Mouse (Mus musculus) neutrophil, adult 59 days (primary cell): ENCODE measurements around the gene Celf6. TPM values are rescaled to one million over a fixed set of nuclear protein-coding genes. Genes with fewer than 3 reads are reported as not detected.

Experiments
- total RNA-seq, 2 experiments: library from RNA; stranded (reverse); gene quantifications; 1 replicate in 1 of 2; 2 replicates in 1 of 2; pipeline ENCODE4 v1.2.4; 2023

The Celf6 gene
- not detected for total RNA-seq

GRCm38 (mm10) chr9:59577844-59578504 is at the start of gene Celf6:
Celf6 (plus strand) TSS chr9:59577917.

DNA sequence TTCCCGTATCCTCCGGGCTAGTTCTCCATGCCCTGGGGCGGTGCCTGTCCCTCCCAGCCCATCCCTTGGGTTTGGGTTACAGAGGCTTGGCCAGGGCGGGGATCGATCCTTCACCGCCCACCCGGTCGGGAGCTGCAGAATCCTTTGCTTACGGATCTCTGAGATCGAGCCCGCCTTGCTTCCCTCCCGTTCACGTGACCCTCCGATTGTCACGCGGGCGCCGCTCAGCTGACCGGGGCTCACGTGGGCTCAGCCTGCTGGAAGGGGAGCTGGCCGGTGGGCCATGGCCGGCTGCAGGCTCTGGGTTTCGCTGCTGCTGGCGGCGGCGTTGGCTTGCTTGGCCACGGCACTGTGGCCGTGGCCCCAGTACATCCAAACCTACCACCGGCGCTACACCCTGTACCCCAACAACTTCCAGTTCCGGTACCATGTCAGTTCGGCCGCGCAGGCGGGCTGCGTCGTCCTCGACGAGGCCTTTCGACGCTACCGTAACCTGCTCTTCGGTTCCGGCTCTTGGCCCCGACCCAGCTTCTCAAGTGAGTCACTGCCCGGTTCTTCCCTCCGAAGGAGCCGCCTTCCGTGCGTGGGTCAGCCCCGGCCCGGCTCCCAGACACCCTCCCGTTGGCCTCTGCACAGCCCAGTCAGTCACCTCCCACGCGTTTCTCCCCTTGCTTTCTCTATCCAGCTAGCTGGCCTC is 38.1 kb upstream of the Celf6 start, which contains the start of the genes Hexa and Tmem202:
Hexa (plus strand) TSS at position 100 of the 697 bp plus-strand sequence.
Tmem202 (minus strand) TSS at position 407 of the 697 bp plus-strand sequence.

GRCm38 (mm10) chr9:59616622-59617306 is 39.0 kb downstream of the Celf6 start, which contains the start of gene Parp6:
Parp6 (plus strand) TSS chr9:59617284.

DNA sequence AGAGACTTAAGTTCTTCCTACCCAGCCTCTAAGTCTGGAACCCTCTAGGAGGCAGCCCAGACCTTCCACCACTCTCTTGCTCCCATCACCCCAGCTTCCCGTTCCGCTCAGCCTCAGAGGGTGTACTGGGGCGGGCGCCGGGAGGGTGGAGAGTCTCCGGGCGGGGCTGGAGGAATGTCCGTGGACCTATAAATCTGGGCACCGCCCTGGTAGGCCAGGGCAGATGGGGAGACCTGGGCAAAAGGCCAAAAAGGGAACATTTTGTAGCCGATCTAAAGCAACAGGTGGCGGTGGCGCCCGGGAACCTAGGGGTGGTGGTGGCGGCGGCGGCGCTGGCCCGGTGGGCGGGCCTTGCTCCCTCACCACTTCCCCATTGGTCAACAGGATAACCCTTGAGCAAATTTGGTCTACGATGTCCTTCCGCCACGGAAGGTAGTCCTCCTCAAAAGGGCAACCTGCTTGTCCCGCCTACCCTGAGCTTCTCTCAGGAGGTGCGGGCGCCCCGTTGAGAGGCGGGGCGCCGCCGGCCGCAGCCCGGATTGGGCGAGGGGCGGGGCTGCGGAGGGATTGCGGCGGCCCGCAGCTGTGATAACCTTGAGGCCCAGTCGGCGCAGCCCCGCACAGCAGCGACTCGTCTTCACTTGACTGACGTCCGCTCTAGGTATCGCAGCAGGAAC is 78.4 kb downstream of the Celf6 start, which contains the start of gene Pkm:
Pkm (plus strand) TSS at position 411 of the 677 bp plus-strand sequence.

Other genes with a start within 250 kb of the Celf6 start
- gene Bbs4, start 224.4 kb upstream of the Celf6 start, total RNA-seq, result 1 to 10 TPM; 2.4 to 4.3 TPM
- gene Arih1, start 91.3 kb upstream of the Celf6 start, total RNA-seq, result 100 to 1,000 TPM; 122 to 133 TPM
- 100 to 1,000 TPM; 136 to 157 TPM for gene Hexa, start 38.4 kb upstream of the Celf6 start, total RNA-seq
- 1 to 10 TPM; 6.8 to 7.0 TPM for gene Tmem202, start 38.1 kb upstream of the Celf6 start, total RNA-seq
- 10 to 100 TPM; 30.7 to 31.6 TPM for gene Parp6, start 39.4 kb downstream of the Celf6 start, total RNA-seq
- 1,000 to 10,000 TPM; 1,107 to 1,126 TPM for gene Pkm, start 78.5 kb downstream of the Celf6 start, total RNA-seq
- 1 to 10 TPM; 4.5 to 8.1 TPM for gene Gramd2, start 102.2 kb downstream of the Celf6 start, total RNA-seq
- 1 to 10 TPM; 1.7 to 2.7 TPM for gene Senp8, start 172.8 kb downstream of the Celf6 start, total RNA-seq
- gene Myo9a, start 173.0 kb downstream of the Celf6 start, total RNA-seq, result 10 to 100 TPM; 16.3 to 23.1 TPM